Comparison of ENCODE assay signal across 8 mouse cellular contexts in genomic region chr10:79802331-79802971, GRCm38 (mm10). TPM values are rescaled to one million over a fixed set of nuclear protein-coding genes. Genes with fewer than 3 reads are reported as not detected.
DNase-seq lines count a peak whose midpoint lies in the region; ATAC-seq lines count a peak whose summit lies in the region.

No protein-coding gene starts in this region.

- no peak overlapping the region for H3K4me3 ChIP-seq in neural tube, embryonic 11.5 days (ENCODE audit: low read depth, low read length)
- H3K4me3 ChIP-seq in embryonic facial prominence, embryonic 10.5 days = peak overlapping the region; percentile 51
- no peak overlapping the region for H3K4me3 ChIP-seq in heart, embryonic 12.5 days
- H3K4me3 ChIP-seq in kidney, embryonic 15.5 days (replicated peaks) = no peak overlapping the region
- no peak overlapping the region for H3K4me3 ChIP-seq in lung, embryonic 16.5 days (ENCODE audit: low read length)

- no peak overlapping the region for H3K9ac ChIP-seq in neural tube, embryonic 11.5 days (ENCODE audit: low read length)
- H3K9ac ChIP-seq in heart, embryonic 12.5 days = peak overlapping the region; percentile 41; the same call in 1 of the 2 replicates
- H3K9ac ChIP-seq in kidney, embryonic 15.5 days = peak overlapping the region; percentile 2; the same call in 1 of the 2 replicates
- H3K9ac ChIP-seq in lung, embryonic 16.5 days (ENCODE audit: low read length) = no peak overlapping the region

- peaks cover 56% of the 10 kb centered on the region for H3K4me1 ChIP-seq in neural tube, embryonic 11.5 days (ENCODE audit: control insufficient read depth, insufficient read depth, low read length)
- H3K4me1 ChIP-seq in embryonic facial prominence, embryonic 10.5 days = peaks cover 77% of the 10 kb centered on the region
- H3K4me1 ChIP-seq in heart, embryonic 12.5 days (replicated peaks) = peaks cover 56% of the 10 kb centered on the region
- peaks cover 92% of the 10 kb centered on the region for H3K4me1 ChIP-seq in kidney, embryonic 15.5 days
- peaks cover 19% of the 10 kb centered on the region for H3K4me1 ChIP-seq in lung, embryonic 16.5 days (replicated peaks; ENCODE audit: control insufficient read depth, insufficient read depth, low read length)

- peak overlapping the region; percentile 90 for H3K27ac ChIP-seq in neural tube, embryonic 11.5 days (ENCODE audit: low read depth, low read length)
- H3K27ac ChIP-seq in embryonic facial prominence, embryonic 10.5 days (replicated peaks) = peak overlapping the region; percentile 87
- peak overlapping the region; percentile 66 for H3K27ac ChIP-seq in heart, embryonic 12.5 days (ENCODE audit: poor library complexity, severe bottlenecking)
- peak overlapping the region; percentile 89 for H3K27ac ChIP-seq in kidney, embryonic 15.5 days
- no peak overlapping the region for H3K27ac ChIP-seq in lung, embryonic 16.5 days (ENCODE audit: low read length)

- ATAC-seq in neural tube, embryonic 11.5 days (ENCODE audit: insufficient read depth, low FRiP score, low TSS enrichment) = no peak
- ATAC-seq in heart, embryonic 12.5 days (ENCODE audit: insufficient number of reproducible peaks, low FRiP score) = peak; percentile 53
- ATAC-seq in kidney, embryonic 15.5 days (replicated peaks; ENCODE audit: low FRiP score) = peak; percentile 47
- peak; percentile 60 for ATAC-seq in lung, embryonic 16.5 days (ENCODE audit: low read depth)

- WGBS in neural tube, embryonic 11.5 days = 42% methylated on average over 11 of the region's 11 CpGs
- WGBS in embryonic facial prominence, embryonic 10.5 days = 43% methylated on average over 11 of the region's 11 CpGs
- 22% methylated on average over 11 of the region's 11 CpGs for WGBS in heart, embryonic 12.5 days
- WGBS in kidney, embryonic 15.5 days = 30% methylated on average over 11 of the region's 11 CpGs
- 44% methylated on average over 11 of the region's 11 CpGs for WGBS in lung, embryonic 16.5 days

- H3K9me3 ChIP-seq in neural tube, embryonic 11.5 days (ENCODE audit: control insufficient read depth, low read length) = no peaks in the 10 kb centered on the region
- no peaks in the 10 kb centered on the region for H3K9me3 ChIP-seq in embryonic facial prominence, embryonic 10.5 days
- no peaks in the 10 kb centered on the region for H3K9me3 ChIP-seq in heart, embryonic 12.5 days (replicated peaks)
- no peaks in the 10 kb centered on the region for H3K9me3 ChIP-seq in kidney, embryonic 15.5 days (replicated peaks)
- no peaks in the 10 kb centered on the region for H3K9me3 ChIP-seq in lung, embryonic 16.5 days (ENCODE audit: control insufficient read depth, low read length)

- H3K27me3 ChIP-seq in neural tube, embryonic 11.5 days (ENCODE audit: control insufficient read depth, insufficient read depth, low read length) = no peaks in the 10 kb centered on the region
- H3K27me3 ChIP-seq in embryonic facial prominence, embryonic 10.5 days (replicated peaks; ENCODE audit: low read depth, poor library complexity, severe bottlenecking) = no peaks in the 10 kb centered on the region
- no peaks in the 10 kb centered on the region for H3K27me3 ChIP-seq in heart, embryonic 12.5 days (replicated peaks)
- H3K27me3 ChIP-seq in kidney, embryonic 15.5 days = no peaks in the 10 kb centered on the region
- no peaks in the 10 kb centered on the region for H3K27me3 ChIP-seq in lung, embryonic 16.5 days (ENCODE audit: control insufficient read depth, insufficient read depth, low read depth, low read length)

- no peak overlapping the region for H3K4me2 ChIP-seq in neural tube, embryonic 11.5 days (ENCODE audit: low read depth)
- peak overlapping the region; percentile 28 for H3K4me2 ChIP-seq in heart, embryonic 12.5 days
- H3K4me2 ChIP-seq in kidney, embryonic 15.5 days = peak overlapping the region; percentile 20; the same call in 1 of the 2 replicates
- H3K4me2 ChIP-seq in lung, embryonic 16.5 days (ENCODE audit: low read depth, low read length) = no peak overlapping the region

- no peak for DNase-seq in neural tube, embryonic 11.5 days (ENCODE audit: low spot score)
- DNase-seq in neural tube, embryonic 10.5 days (ENCODE audit: extremely low spot score, low spot score) = no peak
- DNase-seq in embryonic facial prominence, embryonic 10.5 days (ENCODE audit: low spot score) = peak; percentile 52
- DNase-seq in right cerebral cortex, postnatal 25 days = peak; percentile 55
- no peak for DNase-seq in thymus, postnatal 36 days

- H3K36me3 ChIP-seq in neural tube, embryonic 11.5 days (ENCODE audit: control insufficient read depth, insufficient read depth, low read length) = peaks cover 1% of the 10 kb centered on the region; the same call in 1 of the 2 replicates
- peaks cover 37% of the 10 kb centered on the region for H3K36me3 ChIP-seq in embryonic facial prominence, embryonic 10.5 days (replicated peaks)
- H3K36me3 ChIP-seq in heart, embryonic 12.5 days = no peaks in the 10 kb centered on the region
- peaks cover 8% of the 10 kb centered on the region; the same call in 1 of the 2 replicates for H3K36me3 ChIP-seq in kidney, embryonic 15.5 days
- no peaks in the 10 kb centered on the region for H3K36me3 ChIP-seq in lung, embryonic 16.5 days (ENCODE audit: control insufficient read depth, insufficient read depth, low read length)

RNA-seq across cellular contexts. Expression of gene Palm, which starts 9.1 kb away (rescaled TPM):
- 150 and 155 TPM in 2 replicates for polyA plus RNA-seq in neural tube, embryonic 11.5 days (2014; fragmentation: Nextera tagmentation; extraction: Ambion mirVana)
- 127 and 129 TPM in 2 replicates for polyA plus RNA-seq in embryonic facial prominence, embryonic 10.5 days (2016; fragmentation: Nextera tagmentation; extraction: Ambion mirVana)
- 72.4 and 80.8 TPM in 2 replicates for polyA plus RNA-seq in heart, embryonic 12.5 days (2016; fragmentation: Nextera tagmentation; extraction: Ambion mirVana)
- polyA plus RNA-seq in kidney, embryonic 15.5 days (2015; fragmentation: Nextera tagmentation; extraction: Ambion mirVana) = 144 and 158 TPM in 2 replicates
- 52.7 and 54.1 TPM in 2 replicates for polyA plus RNA-seq in lung, embryonic 16.5 days (2015; fragmentation: Nextera tagmentation; extraction: Ambion mirVana)

RNA-seq across cellular contexts. Expression of gene Prss57, which starts 11.7 kb away (rescaled TPM):
- 0.23 TPM in 1 of 2 replicates, not detected in the other for polyA plus RNA-seq in neural tube, embryonic 11.5 days (2014; fragmentation: Nextera tagmentation; extraction: Ambion mirVana)
- polyA plus RNA-seq in embryonic facial prominence, embryonic 10.5 days (2016; fragmentation: Nextera tagmentation; extraction: Ambion mirVana) = 0.05 TPM in 1 of 2 replicates, not detected in the other
- 0.24 TPM in 1 of 2 replicates, not detected in the other for polyA plus RNA-seq in heart, embryonic 12.5 days (2016; fragmentation: Nextera tagmentation; extraction: Ambion mirVana)
- 0.29 TPM in 1 of 2 replicates, not detected in the other for polyA plus RNA-seq in kidney, embryonic 15.5 days (2015; fragmentation: Nextera tagmentation; extraction: Ambion mirVana)
- polyA plus RNA-seq in lung, embryonic 16.5 days (2015; fragmentation: Nextera tagmentation; extraction: Ambion mirVana) = 0.57 and 2.1 TPM in 2 replicates

RNA-seq across cellular contexts. Expression of gene Misp, which starts 18.3 kb away (rescaled TPM):
- polyA plus RNA-seq in neural tube, embryonic 11.5 days (2014; fragmentation: Nextera tagmentation; extraction: Ambion mirVana) = 0.77 and 1.6 TPM in 2 replicates
- polyA plus RNA-seq in embryonic facial prominence, embryonic 10.5 days (2016; fragmentation: Nextera tagmentation; extraction: Ambion mirVana) = 1.7 and 2.2 TPM in 2 replicates
- 0.40 and 0.60 TPM in 2 replicates for polyA plus RNA-seq in heart, embryonic 12.5 days (2016; fragmentation: Nextera tagmentation; extraction: Ambion mirVana)
- polyA plus RNA-seq in kidney, embryonic 15.5 days (2015; fragmentation: Nextera tagmentation; extraction: Ambion mirVana) = 14.9 and 15.2 TPM in 2 replicates
- polyA plus RNA-seq in lung, embryonic 16.5 days (2015; fragmentation: Nextera tagmentation; extraction: Ambion mirVana) = 10.6 and 13.5 TPM in 2 replicates

RNA-seq across cellular contexts. Expression of gene Fstl3, which starts 25.4 kb away (rescaled TPM):
- polyA plus RNA-seq in neural tube, embryonic 11.5 days (2014; fragmentation: Nextera tagmentation; extraction: Ambion mirVana) = 1.3 and 1.7 TPM in 2 replicates
- 1.9 and 2.2 TPM in 2 replicates for polyA plus RNA-seq in embryonic facial prominence, embryonic 10.5 days (2016; fragmentation: Nextera tagmentation; extraction: Ambion mirVana)
- 21.1 and 21.9 TPM in 2 replicates for polyA plus RNA-seq in heart, embryonic 12.5 days (2016; fragmentation: Nextera tagmentation; extraction: Ambion mirVana)
- 15.3 and 15.6 TPM in 2 replicates for polyA plus RNA-seq in kidney, embryonic 15.5 days (2015; fragmentation: Nextera tagmentation; extraction: Ambion mirVana)
- polyA plus RNA-seq in lung, embryonic 16.5 days (2015; fragmentation: Nextera tagmentation; extraction: Ambion mirVana) = 21.7 and 22.7 TPM in 2 replicates

RNA-seq across cellular contexts. Expression of gene Rnf126, which starts 35.7 kb away (rescaled TPM):
- 99.7 and 101 TPM in 2 replicates for polyA plus RNA-seq in neural tube, embryonic 11.5 days (2014; fragmentation: Nextera tagmentation; extraction: Ambion mirVana)
- 125 and 126 TPM in 2 replicates for polyA plus RNA-seq in embryonic facial prominence, embryonic 10.5 days (2016; fragmentation: Nextera tagmentation; extraction: Ambion mirVana)
- polyA plus RNA-seq in heart, embryonic 12.5 days (2016; fragmentation: Nextera tagmentation; extraction: Ambion mirVana) = 78.7 and 78.9 TPM in 2 replicates
- 88.5 and 102 TPM in 2 replicates for polyA plus RNA-seq in kidney, embryonic 15.5 days (2015; fragmentation: Nextera tagmentation; extraction: Ambion mirVana)
- 47.9 and 61.4 TPM in 2 replicates for polyA plus RNA-seq in lung, embryonic 16.5 days (2015; fragmentation: Nextera tagmentation; extraction: Ambion mirVana)

Comparison
In these comparisons a context has a peak if more than half of its experiments do, and no peak if none do; other contexts are left out.
1. DNase-seq: peak in embryonic facial prominence, embryonic 10.5 days (single experiment) and right cerebral cortex, postnatal 25 days (single experiment); none in neural tube, embryonic 11.5 days (single experiment), neural tube, embryonic 10.5 days (single experiment) and thymus, postnatal 36 days (0 of 2).
2. H3K4me2 ChIP-seq: peak in heart, embryonic 12.5 days (single experiment) and kidney, embryonic 15.5 days (single experiment); none in neural tube, embryonic 11.5 days (single experiment) and lung, embryonic 16.5 days (single experiment).
3. H3K9ac ChIP-seq: peak in heart, embryonic 12.5 days (single experiment) and kidney, embryonic 15.5 days (single experiment); none in neural tube, embryonic 11.5 days (single experiment) and lung, embryonic 16.5 days (single experiment).